Mouse (Mus musculus) mouse trophoblast stem cell (cell line): ENCODE results near the gene Clec4g.
"Not testable (repeated sequence)": the region's sequence is repeated elsewhere in the genome, so short reads cannot be mapped to it uniquely, and the experiment has no call there.

Experiments used
- in situ Hi-C, 2 experiments: fragments of 300-500 bp; cut with MseI, MboI; formaldehyde crosslinking; loops; 2 replicates in 1 of 2; 3 replicates in 1 of 2; pipeline ENCODE4 v1.15.1; 2025

Gene Clec4g

GRCm38 (mm10) chr8:3720551-3720950, at the start of gene Clec4g:
TSS of gene Clec4g (minus strand) at chr8:3720651.
- in situ Hi-C loops, result loop anchor here in 1 of 2 experiments (5.0 kb wide), 1 partner anchor 237 kb away; no protein-coding TSS in a partner anchor

- in situ Hi-C loops, result not testable (repeated sequence)
Observed at GRCm38 (mm10) chr8:3768641-3769040, 48.2 kb upstream of the Clec4g start.

GRCm38 (mm10) chr8:3754261-3754850, 33.9 kb upstream of the Clec4g start:
- in situ Hi-C loops, result no loop called here

- in situ Hi-C loops, result no loop called here
Observed at GRCm38 (mm10) chr8:3748761-3749160, 28.3 kb upstream of the Clec4g start, which contains the start of gene Cd209a. TSS of gene Cd209a (minus strand) at chr8:3748984.

GRCm38 (mm10) chr8:3736947-3737346, 16.5 kb upstream of the Clec4g start:
- in situ Hi-C loops, result no loop called here

GRCm38 (mm10) chr8:3735599-3735998, 15.1 kb upstream of the Clec4g start:
- in situ Hi-C loops, result no loop called here

GRCm38 (mm10) chr8:3734084-3734483, 13.6 kb upstream of the Clec4g start:
- in situ Hi-C loops, result no loop called here

GRCm38 (mm10) chr8:3721041-3721440, 590 bp upstream of the Clec4g start:
- in situ Hi-C loops, result loop anchor here in 1 of 2 experiments (5.0 kb wide), 1 partner anchor 236 kb away; no protein-coding TSS in a partner anchor

- in situ Hi-C loops, result loop anchor here in 1 of 2 experiments (10.0 kb wide), 2 partner anchors 236 to 406 kb away; partner anchors contain the start of gene Cd209c
Observed at GRCm38 (mm10) chr8:3718559-3718958, 1.9 kb downstream of the Clec4g start.

GRCm38 (mm10) chr8:3717321-3717954, 3.0 kb downstream of the Clec4g start:
- in situ Hi-C loops, result loop anchor here in 1 of 2 experiments (10.0 kb wide), 2 partner anchors 237 to 407 kb away; partner anchors contain the start of gene Cd209c

GRCm38 (mm10) chr8:3711646-3712045, 8.8 kb downstream of the Clec4g start:
- in situ Hi-C loops, result loop anchor here in 1 of 2 experiments (10.0 kb wide), 2 partner anchors 243 to 413 kb away; partner anchors contain the start of gene Cd209c

GRCm38 (mm10) chr8:3710312-3710711, 10.1 kb downstream of the Clec4g start:
- in situ Hi-C loops, result loop anchor here in 1 of 2 experiments (10.0 kb wide), 2 partner anchors 244 to 414 kb away; partner anchors contain the start of gene Cd209c

- in situ Hi-C loops, result no loop called here
Observed at GRCm38 (mm10) chr8:3707611-3708010, 12.8 kb downstream of the Clec4g start.

- in situ Hi-C loops, result no loop called here
Observed at GRCm38 (mm10) chr8:3705711-3706110, 14.7 kb downstream of the Clec4g start.

GRCm38 (mm10) chr8:3701491-3701890, 19.0 kb downstream of the Clec4g start:
- in situ Hi-C loops, result no loop called here

GRCm38 (mm10) chr8:3694121-3694520, 26.3 kb downstream of the Clec4g start, which contains the start of gene Fcer2a:
TSS of gene Fcer2a (minus strand) at chr8:3694175.
- in situ Hi-C loops, result no loop called here

GRCm38 (mm10) chr8:3690774-3691173, 29.7 kb downstream of the Clec4g start:
- in situ Hi-C loops, result no loop called here

- in situ Hi-C loops, result no loop called here
Observed at GRCm38 (mm10) chr8:3687537-3687936, 32.9 kb downstream of the Clec4g start.

GRCm38 (mm10) chr8:3685422-3685821, 35.0 kb downstream of the Clec4g start:
- in situ Hi-C loops, result no loop called here

- in situ Hi-C loops, result no loop called here
Observed at GRCm38 (mm10) chr8:3684530-3684929, 35.9 kb downstream of the Clec4g start.

GRCm38 (mm10) chr8:3683408-3684176, 36.9 kb downstream of the Clec4g start:
- in situ Hi-C loops, result no loop called here

- in situ Hi-C loops, result no loop called here
Observed at GRCm38 (mm10) chr8:3682435-3682834, 38.0 kb downstream of the Clec4g start.
